Mouse (Mus musculus): ENCODE results near the gene Gm21818. TPM values are rescaled to one million over a fixed set of nuclear protein-coding genes. Genes with fewer than 3 reads are reported as not detected.

Gene Gm21818
- not detected for polyA plus RNA-seq (2014; fragmentation: Illumina TruSeq; extraction: RNeasy Lipid Tissue Mini Kit (QIAGEN cat#74804); ENCODE audit: low read depth, low replicate concordance)

GRCm38 (mm10) chr13:120172133-120172532 is at the start of gene Gm21818:
Gene Gm21818, plus strand, starts transcription at chr13:120172433.

GRCm38 (mm10) chr13:120139946-120140345 is 32.3 kb upstream of the Gm21818 start, which contains the start of gene Gm20767:
Gene Gm20767, plus strand, starts transcription at chr13:120140246.

GRCm38 (mm10) chr13:120215847-120216246 is 43.6 kb downstream of the Gm21818 start, which contains the start of gene Gm21762:
Gene Gm21762, minus strand, starts transcription at chr13:120215947.

Other genes with a start within 250 kb of the Gm21818 start
- not detected for gene Gm21761, start 243.2 kb upstream of the Gm21818 start, polyA plus RNA-seq (2014; fragmentation: Illumina TruSeq; extraction: RNeasy Lipid Tissue Mini Kit (QIAGEN cat#74804); ENCODE audit: low read depth, low replicate concordance)
- gene B020031M17Rik, start 221.6 kb upstream of the Gm21818 start, polyA plus RNA-seq (2014; fragmentation: Illumina TruSeq; extraction: RNeasy Lipid Tissue Mini Kit (QIAGEN cat#74804); ENCODE audit: low read depth, low replicate concordance): not detected
- gene Gm36079, start 145.4 kb upstream of the Gm21818 start, polyA plus RNA-seq (2014; fragmentation: Illumina TruSeq; extraction: RNeasy Lipid Tissue Mini Kit (QIAGEN cat#74804); ENCODE audit: low read depth, low replicate concordance): not detected
- gene Gm21188, start 120.2 kb upstream of the Gm21818 start, polyA plus RNA-seq (2014; fragmentation: Illumina TruSeq; extraction: RNeasy Lipid Tissue Mini Kit (QIAGEN cat#74804); ENCODE audit: low read depth, low replicate concordance): 4.7 TPM
- not detected for gene Gm20767, start 32.2 kb upstream of the Gm21818 start, polyA plus RNA-seq (2014; fragmentation: Illumina TruSeq; extraction: RNeasy Lipid Tissue Mini Kit (QIAGEN cat#74804); ENCODE audit: low read depth, low replicate concordance)
- not detected for gene Gm21762, start 43.5 kb downstream of the Gm21818 start, polyA plus RNA-seq (2014; fragmentation: Illumina TruSeq; extraction: RNeasy Lipid Tissue Mini Kit (QIAGEN cat#74804); ENCODE audit: low read depth, low replicate concordance)
- gene Gm21731, start 66.7 kb downstream of the Gm21818 start, polyA plus RNA-seq (2014; fragmentation: Illumina TruSeq; extraction: RNeasy Lipid Tissue Mini Kit (QIAGEN cat#74804); ENCODE audit: low read depth, low replicate concordance): not detected
- not detected for gene AF067061, start 90.7 kb downstream of the Gm21818 start, polyA plus RNA-seq (2014; fragmentation: Illumina TruSeq; extraction: RNeasy Lipid Tissue Mini Kit (QIAGEN cat#74804); ENCODE audit: low read depth, low replicate concordance)
- gene BC147527, start 128.0 kb downstream of the Gm21818 start, polyA plus RNA-seq (2014; fragmentation: Illumina TruSeq; extraction: RNeasy Lipid Tissue Mini Kit (QIAGEN cat#74804); ENCODE audit: low read depth, low replicate concordance): 1.2 TPM
- not detected for gene Tcstv3, start 144.4 kb downstream of the Gm21818 start, polyA plus RNA-seq (2014; fragmentation: Illumina TruSeq; extraction: RNeasy Lipid Tissue Mini Kit (QIAGEN cat#74804); ENCODE audit: low read depth, low replicate concordance)

All from adipose tissue, adult 10 weeks (tissue).